Mouse (Mus musculus) adrenal gland, postnatal 14 days (tissue): ENCODE measurements around the gene Dcbld1. TPM values are rescaled to one million over a fixed set of nuclear protein-coding genes. Genes with fewer than 3 reads are reported as not detected.
"Not testable (repeated sequence)": the region's sequence is repeated elsewhere in the genome, so short reads cannot be mapped to it uniquely, and the experiment has no call there.

Source experiments
- DNase-seq: peaks from one replicate; pipeline ENCODE4 v3.0.0; 2021; ENCODE audit warnings: mixed read lengths
- total RNA-seq: library from RNA; stranded (reverse); gene quantifications from 2 replicates; pipeline ENCODE4 v1.2.3, GENCODE M21; 2021

Gene Dcbld1
- total RNA-seq, 1 experiment from 2014 or later = 6.3 TPM

- DNase-seq = no peak
Observed at GRCm38 (mm10) chr10:52260209-52260608, 26.8 kb downstream of the Dcbld1 start.

GRCm38 (mm10) chr10:52264162-52264561 is 30.7 kb downstream of the Dcbld1 start:
- no peak for DNase-seq

GRCm38 (mm10) chr10:52268879-52269278 is 35.5 kb downstream of the Dcbld1 start:
- no peak for DNase-seq

GRCm38 (mm10) chr10:52271385-52271784 is 38.0 kb downstream of the Dcbld1 start:
- DNase-seq = no peak

- DNase-seq = peak; percentile 20
Observed at GRCm38 (mm10) chr10:52273012-52273411, 39.6 kb downstream of the Dcbld1 start.

GRCm38 (mm10) chr10:52274001-52274909 is 40.8 kb downstream of the Dcbld1 start:
- DNase-seq = peak; percentile 28

- DNase-seq = peak; percentile 20
Observed at GRCm38 (mm10) chr10:52274910-52275604, 41.6 kb downstream of the Dcbld1 start.

GRCm38 (mm10) chr10:52276579-52276978 is 43.2 kb downstream of the Dcbld1 start:
- no peak for DNase-seq

GRCm38 (mm10) chr10:52277564-52277963 is 44.1 kb downstream of the Dcbld1 start:
- DNase-seq = not testable (repeated sequence)

- peak; percentile 57 for DNase-seq
Observed at GRCm38 (mm10) chr10:52278011-52278434, 44.6 kb downstream of the Dcbld1 start.

- no peak for DNase-seq
Observed at GRCm38 (mm10) chr10:52278866-52279265, 45.4 kb downstream of the Dcbld1 start.

- DNase-seq = no peak
Observed at GRCm38 (mm10) chr10:52279876-52280275, 46.5 kb downstream of the Dcbld1 start.

- no peak for DNase-seq
Observed at GRCm38 (mm10) chr10:52280623-52281022, 47.2 kb downstream of the Dcbld1 start.

- DNase-seq = no peak
Observed at GRCm38 (mm10) chr10:52281337-52281736, 47.9 kb downstream of the Dcbld1 start.

GRCm38 (mm10) chr10:52284578-52284977 is 51.2 kb downstream of the Dcbld1 start:
- DNase-seq = no peak

GRCm38 (mm10) chr10:52287852-52288533 is 54.6 kb downstream of the Dcbld1 start:
- DNase-seq = no peak

GRCm38 (mm10) chr10:52289261-52289660 is 55.8 kb downstream of the Dcbld1 start:
- DNase-seq = no peak

- DNase-seq = not testable (repeated sequence)
Observed at GRCm38 (mm10) chr10:52292391-52292790, 59.0 kb downstream of the Dcbld1 start.

- DNase-seq = no peak
Observed at GRCm38 (mm10) chr10:52293921-52294577, 60.6 kb downstream of the Dcbld1 start.

GRCm38 (mm10) chr10:52295934-52296333 is 62.5 kb downstream of the Dcbld1 start:
- no peak for DNase-seq

- DNase-seq = not testable (repeated sequence)
Observed at GRCm38 (mm10) chr10:52298568-52298967, 65.1 kb downstream of the Dcbld1 start.

- DNase-seq = no peak
Observed at GRCm38 (mm10) chr10:52301766-52302165, 68.3 kb downstream of the Dcbld1 start.
